ENCODE assay signal across 11 mouse cellular contexts in genomic region chr11:33749408-33749807, GRCm38 (mm10).
DNase-seq lines count a peak whose midpoint lies in the region; ATAC-seq and TF ChIP-seq lines count a peak whose summit lies in the region.
"Had no signal": no experiment of that assay in that cellular context is flagged by ENCODE, and none has a peak within 500 bp of the region (broad histone marks: within the 10 kb centered on the region; RNA-seq: fewer than 3 reads in every experiment).

No protein-coding gene starts in this region.

- DNase-seq in cerebellum, postnatal 10 days = peak; percentile 30 to 42
- no peak for DNase-seq in cerebellum, adult 9-10 months
- DNase-seq in liver, postnatal 0 days = no peak
- no peak for DNase-seq in liver, embryonic 11.5 days (ENCODE audit: low spot score)
- DNase-seq in urinary bladder, adult 18-20 months (ENCODE audit: low spot score in 2 of 2) = no peak
- DNase-seq: heart, adult 11 months; heart, postnatal 4 days; kidney, adult 11 months had no signal

- no peak for TF ChIP-seq EP300 in liver, postnatal 0 days (IDR thresholded peaks at IDR 0.05; ENCODE audit: low read depth)
- no peak for TF ChIP-seq EP300 in ES-Bruce4 (IDR thresholded peaks at IDR 0.05; ENCODE audit: insufficient read depth, low read depth, low read length)

- H3K4me3 ChIP-seq in liver, postnatal 0 days (ENCODE audit: low read depth, low read length) = no peak overlapping the region
- no peak overlapping the region for H3K4me3 ChIP-seq in liver, embryonic 11.5 days (ENCODE audit: low read depth, low read length)
- no peak overlapping the region for H3K4me3 ChIP-seq in ES-Bruce4 (ENCODE audit: low read depth, low read length)
- no peak overlapping the region for H3K4me3 ChIP-seq in embryonic fibroblast, embryonic 13.5 days (ENCODE audit: insufficient read depth, low read length)

- no peaks in the 10 kb centered on the region for H3K9me3 ChIP-seq in liver, postnatal 0 days (ENCODE audit: low read length)
- no peaks in the 10 kb centered on the region for H3K9me3 ChIP-seq in liver, embryonic 11.5 days (ENCODE audit: control insufficient read depth, low read length)
- H3K9me3 ChIP-seq in ES-Bruce4 (replicated peaks; ENCODE audit: control insufficient read depth, insufficient read depth, low read length, poor library complexity, severe bottlenecking) = no peaks in the 10 kb centered on the region

- no peak overlapping the region for H3K9ac ChIP-seq in liver, postnatal 0 days (replicated peaks)
- H3K9ac ChIP-seq in liver, embryonic 11.5 days (ENCODE audit: low read depth, low read length) = no peak overlapping the region
- H3K9ac ChIP-seq in ES-Bruce4 (ENCODE audit: low read depth, poor library complexity, severe bottlenecking) = no peak overlapping the region

- H3K4me2 ChIP-seq in liver, postnatal 0 days (ENCODE audit: low read depth, low read length) = no peak overlapping the region
- H3K4me2 ChIP-seq in liver, embryonic 11.5 days = no peak overlapping the region

- H3K27ac ChIP-seq in liver, postnatal 0 days (ENCODE audit: low read depth) = no peak overlapping the region
- H3K27ac ChIP-seq in liver, embryonic 11.5 days (ENCODE audit: low read depth, low read length) = no peak overlapping the region
- H3K27ac ChIP-seq in ES-Bruce4 (ENCODE audit: insufficient read depth, low read length) = no peak overlapping the region
- H3K27ac ChIP-seq in embryonic fibroblast, embryonic 13.5 days (ENCODE audit: insufficient read depth, low read length) = peak overlapping the region; percentile 28

- TF ChIP-seq CTCF in liver, postnatal 0 days (IDR thresholded peaks at IDR 0.05; ENCODE audit: low read depth) = peak; percentile 37; the same call in 1 of the 2 replicates
- peak; percentile 40 for TF ChIP-seq CTCF in ES-Bruce4 (IDR thresholded peaks at IDR 0.05; ENCODE audit: low read depth, low read length)
- TF ChIP-seq CTCF in embryonic fibroblast, embryonic 13.5 days (IDR thresholded peaks at IDR 0.05; ENCODE audit: borderline replicate concordance, insufficient read depth, low read length) = no peak

- TF ChIP-seq POLR2A in ES-Bruce4 (IDR thresholded peaks at IDR 0.05; ENCODE audit: insufficient read depth, low read length) = no peak
- TF ChIP-seq POLR2A in embryonic fibroblast, embryonic 13.5 days (IDR thresholded peaks at IDR 0.05; ENCODE audit: low read depth, low read length) = no peak

- ATAC-seq in liver, postnatal 0 days = no peak
- no peak for ATAC-seq in liver, embryonic 11.5 days (replicated peaks; ENCODE audit: low FRiP score)
- no peak for ATAC-seq in monocyte, adult 5-6 weeks (replicated peaks; ENCODE audit: insufficient number of reproducible peaks, low FRiP score, low TSS enrichment, poor library complexity, severe bottlenecking)

- no peaks in the 10 kb centered on the region for H3K36me3 ChIP-seq in liver, postnatal 0 days (replicated peaks; ENCODE audit: insufficient read depth, low read length)
- no peaks in the 10 kb centered on the region for H3K36me3 ChIP-seq in liver, embryonic 11.5 days (ENCODE audit: control insufficient read depth, insufficient read depth, low read length)
- no peaks in the 10 kb centered on the region for H3K36me3 ChIP-seq in ES-Bruce4 (ENCODE audit: control insufficient read depth, insufficient read depth, low read length, poor library complexity, severe bottlenecking)

- no peaks in the 10 kb centered on the region for H3K27me3 ChIP-seq in liver, postnatal 0 days (ENCODE audit: insufficient read depth, low read length)
- no peaks in the 10 kb centered on the region for H3K27me3 ChIP-seq in liver, embryonic 11.5 days (replicated peaks; ENCODE audit: control insufficient read depth, insufficient read depth, low read length)
- no peaks in the 10 kb centered on the region for H3K27me3 ChIP-seq in ES-Bruce4 (ENCODE audit: control insufficient read depth, insufficient read depth, low read length, poor library complexity, severe bottlenecking)

- 81% methylated on average over 12 of the region's 12 CpGs for WGBS in liver, postnatal 0 days (ENCODE audit: insufficient replicate concordance)
- WGBS in liver, embryonic 11.5 days = 84% methylated on average over 12 of the region's 12 CpGs

- H3K4me1 ChIP-seq in liver, postnatal 0 days (ENCODE audit: insufficient read depth) = no peaks in the 10 kb centered on the region
- H3K4me1 ChIP-seq in liver, embryonic 11.5 days (replicated peaks; ENCODE audit: control insufficient read depth, insufficient read depth, low read length) = no peaks in the 10 kb centered on the region
- no peaks in the 10 kb centered on the region for H3K4me1 ChIP-seq in ES-Bruce4 (ENCODE audit: control insufficient read depth, insufficient read depth, low read length)
- H3K4me1 ChIP-seq in embryonic fibroblast, embryonic 13.5 days (ENCODE audit: control insufficient read depth, insufficient read depth, low read length) = peaks cover 11% of the 10 kb centered on the region

Comparison
In these comparisons a context has a peak if more than half of its experiments do, and no peak if none do; other contexts are left out.
1. DNase-seq: peak in cerebellum, postnatal 10 days (2 of 2); none in cerebellum, adult 9-10 months (single experiment), liver, postnatal 0 days (single experiment), liver, embryonic 11.5 days (single experiment) and urinary bladder, adult 18-20 months (0 of 2).